Mouse (Mus musculus) kidney, postnatal 0 days (tissue): ENCODE results near the gene Frs2. TPM values are rescaled to one million over a fixed set of nuclear protein-coding genes. Genes with fewer than 3 reads are reported as not detected.

ENCODE experiments used
- ATAC-seq: fragments of 200-750 bp; cut with Nextera tagmentation; replicated peaks from 2 replicates; pipeline ENCODE4 v1.8.0; 2017; ENCODE audit warnings: low read depth, moderate number of reproducible peaks, moderate TSS enrichment, moderate library complexity; ENCODE audit not compliant: low FRiP score
- DNase-seq: peaks from one replicate; pipeline ENCODE4 v3.0.0-alpha.2; 2016; ENCODE audit warnings: low spot score
- H3K27ac ChIP-seq: fragments of 300-500 bp; sonication (generic); 2 replicates; pipeline ENCODE4 v1.5.1; 2014; ENCODE audit warnings: mild to moderate bottlenecking
- H3K27me3 ChIP-seq: fragments of 300-500 bp; sonication (generic); 2 replicates; pipeline ENCODE4 v1.6.1; 2014; ENCODE audit warnings: low read length, mixed read lengths; ENCODE audit not compliant: insufficient read depth
- H3K36me3 ChIP-seq: fragments of 300-500 bp; sonication (generic); 2 replicates; pipeline ENCODE4 v1.6.1; 2014; ENCODE audit warnings: low read length, mixed read lengths; ENCODE audit not compliant: insufficient read depth
- H3K4me1 ChIP-seq: fragments of 300-500 bp; sonication (generic); replicated peaks from 2 replicates; pipeline ENCODE4 v1.6.1; 2014; ENCODE audit warnings: antibody characterized with exemption, low read length, mixed read lengths; ENCODE audit not compliant: insufficient read depth
- H3K4me2 ChIP-seq: fragments of 300-500 bp; sonication (generic); 2 replicates; pipeline ENCODE4 v1.6.1; 2014; ENCODE audit warnings: mild to moderate bottlenecking, low read length, moderate library complexity, mixed read lengths
- H3K4me3 ChIP-seq: fragments of 300-500 bp; sonication (generic); replicated peaks from 2 replicates; pipeline ENCODE4 v1.5.1; 2014; ENCODE audit warnings: low read depth, low read length
- H3K9ac ChIP-seq: fragments of 300-500 bp; sonication (generic); 2 replicates; pipeline ENCODE4 v1.6.1; 2014; ENCODE audit warnings: low read depth, low read length
- H3K9me3 ChIP-seq: fragments of 300-500 bp; sonication (generic); replicated peaks from 2 replicates; pipeline ENCODE4 v1.6.1; 2016; ENCODE audit warnings: low read length, inconsistent platforms, mixed read lengths
- CTCF ChIP-seq: IDR thresholded peaks from 2 replicates; pipeline ENCODE4 v1.5.1; 2016; ENCODE audit warnings: antibody characterized with exemption, low read depth, mild to moderate bottlenecking, moderate library complexity
- WGBS: fragments of 180-500 bp; shearing (Covaris S2); extraction: QIAGEN DNeasy Blood & Tissue Kit; methylation state at CpG from one replicate; pipeline ENCODE4 v1.1.7; 2014; 5-methylcytosine and 5-hydroxymethylcytosine counted together
- polyA plus RNA-seq: library from polyadenylated mRNA; unstranded; fragments of >200 nt; fragmentation: Nextera tagmentation; extraction: Ambion mirVana; gene quantifications from 2 replicates; pipeline ENCODE4 v1.2.1, GENCODE M21; 2015

Frs2 gene
- polyA plus RNA-seq, 1 experiment from 2014 or later = 18.5 TPM

DNA sequence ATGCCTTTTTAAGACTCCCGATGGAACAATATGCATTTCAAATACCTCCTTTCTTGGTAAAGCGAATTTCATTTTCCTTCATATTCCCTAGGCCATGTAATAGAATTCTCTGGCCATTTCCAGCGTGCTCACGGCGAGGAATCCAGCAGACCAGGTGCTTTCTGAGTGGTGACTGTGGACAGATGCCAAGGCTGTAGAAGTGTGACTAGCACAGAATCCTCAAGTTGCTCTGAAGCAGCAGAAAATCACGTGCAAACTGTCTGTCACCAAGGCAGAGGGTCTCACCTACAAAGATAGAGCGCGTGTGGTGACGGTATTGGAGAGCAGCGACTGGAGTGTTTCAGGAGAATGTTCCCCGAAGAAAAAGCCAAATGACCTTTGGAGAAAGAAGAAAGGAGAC is 11.8 kb upstream of the Frs2 start:
- Histone ChIP-seq H3K4me2 (no peak overlapping the region), H3K4me3 (no peak overlapping the region), H3K27me3 (no peaks in the 10 kb centered on the region), H3K27ac (no peak overlapping the region), H3K9me3 (no peaks in the 10 kb centered on the region), H3K9ac (no peak overlapping the region), H3K4me1 (no peaks in the 10 kb centered on the region), H3K36me3 (no peaks in the 10 kb centered on the region)
- no peak for ATAC-seq
- TF ChIP-seq CTCF = no peak
- WGBS = 67% methylated on average over 11 of the region's 11 CpGs
- no peak for DNase-seq

- Histone ChIP-seq H3K9ac (no peak overlapping the region), H3K4me3 (no peak overlapping the region), H3K4me1 (no peaks in the 10 kb centered on the region; the same call in 1 of the 2 replicates), H3K27me3 (no peaks in the 10 kb centered on the region), H3K9me3 (no peaks in the 10 kb centered on the region), H3K4me2 (no peak overlapping the region), H3K27ac (no peak overlapping the region), H3K36me3 (no peaks in the 10 kb centered on the region)
- ATAC-seq (no peak), DNase-seq (no peak)
- no peak for TF ChIP-seq CTCF
- WGBS = 47% methylated on average over 7 of the region's 7 CpGs
Measured at GRCm38 (mm10) chr10:117152247-117152646, 3.9 kb upstream of the Frs2 start.

GRCm38 (mm10) chr10:117151676-117152075 is 3.3 kb upstream of the Frs2 start:
- no peak for TF ChIP-seq CTCF
- Histone ChIP-seq H3K27ac (no peak overlapping the region), H3K9me3 (no peaks in the 10 kb centered on the region), H3K4me2 (peak overlapping the region; percentile 82; the same call in 1 of the 2 replicates), H3K36me3 (no peaks in the 10 kb centered on the region), H3K27me3 (no peaks in the 10 kb centered on the region), H3K4me3 (no peak overlapping the region), H3K4me1 (no peaks in the 10 kb centered on the region; the same call in 1 of the 2 replicates), H3K9ac (no peak overlapping the region)
- no peak for ATAC-seq
- DNase-seq = no peak
- WGBS = 68% methylated on average over 4 of the region's 4 CpGs

DNA sequence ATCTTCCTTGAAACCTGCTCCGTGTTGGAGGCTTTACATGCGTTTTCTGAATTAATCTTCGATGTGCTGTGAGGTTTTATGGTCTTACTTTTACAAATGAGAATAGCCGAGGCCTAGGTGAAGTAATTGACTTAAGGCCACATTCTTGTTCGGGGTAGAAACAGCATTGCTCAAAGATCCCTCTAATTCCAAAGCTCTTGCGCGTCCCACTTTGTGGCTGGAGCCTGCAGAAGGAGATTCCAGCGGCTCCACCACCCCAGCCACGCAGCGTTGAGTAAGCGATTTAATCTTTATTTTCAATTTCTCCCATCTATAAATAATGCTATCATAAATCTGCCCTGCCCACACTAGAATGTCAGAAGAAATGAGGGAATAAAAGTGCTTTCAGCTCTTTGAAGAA is 2.9 kb upstream of the Frs2 start:
- Histone ChIP-seq H3K9ac (0 out of 2 replicates have a peak overlapping the region, but pooled peaks have one; percentile 35), H3K27ac (0 out of 2 replicates have a peak overlapping the region, but pooled peaks have one; percentile 9), H3K36me3 (no peaks in the 10 kb centered on the region), H3K9me3 (no peaks in the 10 kb centered on the region), H3K4me2 (peak overlapping the region; percentile 82; the same call in 1 of the 2 replicates), H3K4me1 (peaks cover 3% of the 10 kb centered on the region; the same call in 1 of the 2 replicates), H3K4me3 (no peak overlapping the region), H3K27me3 (no peaks in the 10 kb centered on the region)
- 13% methylated on average over 11 of the region's 11 CpGs for WGBS
- ATAC-seq (no peak), DNase-seq (peak; percentile 47)
- TF ChIP-seq CTCF = no peak

GRCm38 (mm10) chr10:117150764-117151163 is 2.4 kb upstream of the Frs2 start:
- Histone ChIP-seq H3K4me2 (peak overlapping the region; percentile 82), H3K9me3 (no peaks in the 10 kb centered on the region), H3K4me1 (peaks cover 6% of the 10 kb centered on the region; the same call in 1 of the 2 replicates), H3K4me3 (peak overlapping the region; percentile 39; the same call in 1 of the 2 replicates), H3K27ac (no peak overlapping the region), H3K9ac (no peak overlapping the region), H3K36me3 (no peaks in the 10 kb centered on the region), H3K27me3 (no peaks in the 10 kb centered on the region)
- WGBS = 28% methylated on average over 10 of the region's 10 CpGs
- ATAC-seq (no peak), DNase-seq (no peak)
- TF ChIP-seq CTCF = no peak

DNA sequence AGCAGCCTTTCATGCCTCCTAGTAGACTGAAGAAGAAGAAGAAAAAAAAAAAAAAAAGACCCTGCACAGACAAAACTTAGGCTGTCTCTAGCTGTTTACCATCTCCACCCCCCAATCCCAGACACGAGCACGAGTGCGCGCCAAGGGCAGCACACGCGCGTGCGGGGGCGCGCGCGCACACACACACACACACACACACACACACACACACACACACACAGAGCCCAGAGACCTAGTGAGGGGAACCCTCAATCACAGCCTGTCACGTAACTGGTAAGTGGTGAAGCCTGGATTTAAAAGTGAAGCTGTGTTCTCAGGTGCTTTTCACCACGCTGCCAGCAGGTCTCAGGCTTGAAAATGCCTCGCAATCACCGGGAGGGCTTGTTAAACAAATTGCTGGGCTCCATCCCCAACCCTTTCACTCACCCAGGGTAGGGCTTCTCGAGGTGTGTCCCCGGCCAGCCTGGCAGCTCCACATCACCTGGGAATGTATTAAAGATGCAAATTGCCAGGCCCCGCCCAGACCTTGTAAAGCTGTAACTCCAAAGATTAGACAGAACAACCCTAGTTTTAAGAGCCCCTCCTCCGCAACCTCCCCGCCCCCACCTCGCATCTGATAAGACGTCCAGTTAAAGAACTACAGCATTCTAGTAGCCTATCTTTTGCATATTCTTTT is 1.7 kb upstream of the Frs2 start:
- Histone ChIP-seq H3K4me2 (peak overlapping the region; percentile 82), H3K27me3 (no peaks in the 10 kb centered on the region), H3K36me3 (no peaks in the 10 kb centered on the region), H3K4me1 (peaks cover 7% of the 10 kb centered on the region; the same call in 1 of the 2 replicates), H3K27ac (no peak overlapping the region), H3K9me3 (no peaks in the 10 kb centered on the region), H3K9ac (no peak overlapping the region), H3K4me3 (peak overlapping the region; percentile 39)
- no peak for TF ChIP-seq CTCF
- 2% methylated on average over 23 of the region's 23 CpGs for WGBS
- ATAC-seq = peak; percentile 35; the same call in 1 of the 2 replicates
- DNase-seq = peak; percentile 34
